Mouse (Mus musculus) embryonic facial prominence, embryonic 11.5 days (tissue): ENCODE results near the gene Mt4. TPM values are rescaled to one million over a fixed set of nuclear protein-coding genes. Genes with fewer than 3 reads are reported as not detected.

Experiments used
- ATAC-seq: fragments of 200-750 bp; cut with Nextera tagmentation; replicated peaks from 2 replicates; pipeline ENCODE4 v1.8.0; 2017; ENCODE audit warnings: low read depth; ENCODE audit not compliant: insufficient number of reproducible peaks, low FRiP score, low TSS enrichment
- DNase-seq: peaks from one replicate; pipeline ENCODE4 v3.0.0-alpha.2; 2015; ENCODE audit warnings: low spot score
- H3K27ac ChIP-seq: fragments of 300-500 bp; sonication (generic); replicated peaks from 2 replicates; pipeline ENCODE4 v1.5.1; 2014; ENCODE audit warnings: mild to moderate bottlenecking, low read depth, low read length, control low read depth
- H3K27me3 ChIP-seq: fragments of 300-500 bp; sonication (generic); 2 replicates; pipeline ENCODE4 v1.6.1; 2014; ENCODE audit warnings: mild to moderate bottlenecking, low read length, moderate library complexity, mixed read lengths; ENCODE audit not compliant: control insufficient read depth, insufficient read depth
- H3K36me3 ChIP-seq: fragments of 300-500 bp; sonication (generic); replicated peaks from 2 replicates; pipeline ENCODE4 v1.6.1; 2014; ENCODE audit warnings: low read depth, mild to moderate bottlenecking, low read length, moderate library complexity, mixed read lengths; ENCODE audit not compliant: control insufficient read depth, insufficient read depth
- H3K4me1 ChIP-seq: fragments of 300-500 bp; sonication (generic); 2 replicates; pipeline ENCODE4 v1.6.1; 2014; ENCODE audit warnings: low read length, mixed read lengths; ENCODE audit not compliant: control insufficient read depth, insufficient read depth
- H3K4me2 ChIP-seq: fragments of 300-500 bp; sonication (generic); 2 replicates; pipeline ENCODE4 v1.6.1; 2014; ENCODE audit warnings: low read depth, mild to moderate bottlenecking, control low read depth, low read length, moderate library complexity
- H3K4me3 ChIP-seq: fragments of 300-500 bp; sonication (generic); 2 replicates; pipeline ENCODE4 v1.5.1; 2014; ENCODE audit warnings: low read depth, low read length, control low read depth
- H3K9ac ChIP-seq: fragments of 300-500 bp; sonication (generic); replicated peaks from 2 replicates; pipeline ENCODE4 v1.6.1; 2014; ENCODE audit warnings: mild to moderate bottlenecking, control low read depth, low read length
- H3K9me3 ChIP-seq: fragments of 300-500 bp; sonication (generic); replicated peaks from 2 replicates; pipeline ENCODE4 v1.6.1; 2016; ENCODE audit warnings: mild to moderate bottlenecking, low read length, inconsistent platforms, mixed read lengths; ENCODE audit not compliant: control insufficient read depth
- WGBS: fragments of 180-500 bp; shearing (Covaris S2); extraction: QIAGEN DNeasy Blood & Tissue Kit; methylation state at CpG from one replicate; pipeline ENCODE4 v1.1.7; 2014; 5-methylcytosine and 5-hydroxymethylcytosine counted together
- polyA plus RNA-seq: library from polyadenylated mRNA; unstranded; fragments of >200 nt; fragmentation: Nextera tagmentation; extraction: Ambion mirVana; gene quantifications from 2 replicates; pipeline ENCODE4 v1.2.1, GENCODE M21; 2014

Gene Mt4
- polyA plus RNA-seq, 1 experiment from 2014 or later = not detected

DNA sequence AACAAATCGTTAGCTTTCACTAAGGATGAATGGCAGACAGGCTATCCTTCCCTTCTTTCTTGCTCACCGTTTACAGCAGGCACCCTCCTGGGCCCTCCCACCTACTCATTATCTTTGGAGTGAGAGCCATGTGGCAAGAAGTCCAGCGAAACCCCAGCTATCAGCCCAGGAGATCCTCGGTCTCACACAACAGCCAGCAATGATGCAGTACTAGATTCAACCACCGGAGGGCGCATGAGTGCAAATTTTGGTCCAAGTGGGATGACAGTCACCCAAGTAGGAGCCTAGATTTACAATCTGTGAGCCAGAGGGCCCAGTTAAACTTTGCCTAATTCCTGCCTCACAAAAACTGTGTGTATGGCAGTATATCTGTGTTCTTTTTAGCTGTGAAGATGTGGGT lies 30.2 kb downstream of the Mt4 start:
- DNase-seq = peak; percentile 92
- H3K27ac ChIP-seq = no peak overlapping the region
- no peaks in the 10 kb centered on the region for H3K36me3 ChIP-seq
- 5% methylated on average over 6 of the region's 6 CpGs for WGBS
- no peak for ATAC-seq
- H3K9ac ChIP-seq = no peak overlapping the region
- H3K27me3 ChIP-seq = peaks cover 13% of the 10 kb centered on the region
- no peaks in the 10 kb centered on the region for H3K9me3 ChIP-seq
- peaks cover 2% of the 10 kb centered on the region; the same call in 1 of the 2 replicates for H3K4me1 ChIP-seq
- no peak overlapping the region for H3K4me2 ChIP-seq
- H3K4me3 ChIP-seq = no peak overlapping the region

DNA sequence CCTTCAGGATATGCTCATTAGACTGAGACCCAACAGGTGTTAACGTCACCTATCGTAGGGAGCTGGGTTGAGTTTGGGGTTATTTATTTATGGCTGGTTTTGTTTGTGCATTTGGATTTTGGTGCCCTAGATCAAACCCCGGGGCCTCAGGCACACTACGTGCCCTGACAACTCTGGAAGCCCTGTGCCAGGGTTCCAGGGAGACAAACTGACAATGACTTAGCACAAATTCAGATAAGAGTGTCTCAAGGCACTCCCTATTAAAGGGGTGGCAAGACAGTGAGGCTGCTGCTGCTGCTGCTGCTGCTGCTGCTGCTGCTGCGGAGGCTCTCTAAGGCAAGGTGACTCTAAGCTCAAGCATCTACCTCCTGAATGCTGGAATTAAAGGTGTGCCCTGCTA lies 32.5 kb downstream of the Mt4 start:
- peaks cover 6% of the 10 kb centered on the region for H3K4me1 ChIP-seq
- H3K4me3 ChIP-seq = no peak overlapping the region
- no peak for ATAC-seq
- no peaks in the 10 kb centered on the region for H3K9me3 ChIP-seq
- peaks cover 30% of the 10 kb centered on the region for H3K27me3 ChIP-seq
- no peak overlapping the region for H3K27ac ChIP-seq
- H3K9ac ChIP-seq = no peak overlapping the region
- no peak for DNase-seq
- 88% methylated on average over 5 of the region's 5 CpGs for WGBS
- no peak overlapping the region for H3K4me2 ChIP-seq
- no peaks in the 10 kb centered on the region for H3K36me3 ChIP-seq

DNA sequence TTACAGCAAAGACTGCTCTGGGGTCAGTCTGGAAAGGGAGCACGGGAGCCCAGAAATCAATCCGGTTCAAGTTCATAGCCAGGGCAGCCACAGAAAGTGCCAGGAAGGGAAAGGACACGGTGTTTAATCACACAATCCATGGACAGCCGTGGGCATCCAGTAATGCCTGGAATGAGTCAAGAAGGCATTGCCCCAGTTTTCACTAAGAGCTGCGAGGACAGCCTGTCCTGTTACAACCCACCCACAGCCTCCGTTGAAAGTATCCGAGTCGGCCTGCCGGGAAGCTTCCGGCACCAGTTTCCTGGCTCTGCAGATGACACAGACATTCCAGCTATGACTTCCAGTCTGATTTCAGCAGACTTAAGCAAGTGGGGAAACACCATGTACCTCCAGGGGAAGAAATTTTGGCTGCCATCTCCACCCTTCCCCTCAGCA lies 34.3 kb downstream of the Mt4 start:
- H3K4me3 ChIP-seq = no peak overlapping the region
- no peak overlapping the region; the same call in 1 of the 2 replicates for H3K4me2 ChIP-seq
- ATAC-seq (no peak), DNase-seq (no peak)
- H3K4me1 ChIP-seq = peaks cover 6% of the 10 kb centered on the region
- WGBS = 40% methylated on average over 10 of the region's 10 CpGs
- no peaks in the 10 kb centered on the region for H3K9me3 ChIP-seq
- H3K27ac ChIP-seq = no peak overlapping the region
- H3K9ac ChIP-seq = no peak overlapping the region
- H3K36me3 ChIP-seq = no peaks in the 10 kb centered on the region
- H3K27me3 ChIP-seq = peaks cover 33% of the 10 kb centered on the region

DNA sequence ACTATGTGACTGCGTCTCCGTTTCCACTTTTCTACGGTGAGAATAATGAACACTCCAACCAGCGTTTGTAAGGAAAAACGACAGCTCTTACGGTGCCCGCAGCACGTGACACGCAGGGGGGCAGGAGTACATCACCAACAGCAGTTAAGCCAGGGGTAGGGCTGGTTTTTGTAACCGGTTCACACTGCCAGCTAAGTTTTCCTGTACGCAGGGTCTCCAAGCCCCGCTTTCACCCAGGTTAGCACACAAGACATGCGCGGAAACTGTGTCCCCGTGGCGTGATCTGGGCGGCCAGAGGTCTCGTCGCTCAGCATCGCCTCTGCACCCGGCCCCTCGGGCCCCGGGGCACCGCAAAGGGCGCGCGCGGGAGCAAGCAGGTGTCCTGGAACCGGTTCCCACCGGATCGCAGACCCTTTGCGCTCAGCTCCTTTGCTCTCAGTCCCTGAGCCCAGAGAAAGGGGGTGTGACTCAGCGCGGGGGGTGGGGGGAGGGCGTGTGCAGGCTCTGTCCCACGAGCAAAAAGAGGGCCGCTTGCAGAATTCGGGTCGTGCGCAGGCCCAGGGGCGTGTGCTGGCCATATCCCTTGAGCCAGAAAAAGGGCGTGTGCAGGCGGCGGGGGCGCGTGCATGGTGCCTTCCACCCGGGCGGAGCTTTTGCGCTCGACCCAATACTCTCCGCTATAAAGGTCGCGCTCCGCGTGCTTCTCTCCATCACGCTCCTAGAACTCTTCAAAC lies 35.2 kb downstream of the Mt4 start, which contains the start of gene Mt2:
TSS of gene Mt2 (plus strand) at position 590 of the 734 bp plus-strand sequence.
- peak; percentile 60 for DNase-seq
- H3K27ac ChIP-seq = no peak within 1 kb of the TSS
- no peaks in the 10 kb centered on the region for H3K9me3 ChIP-seq
- H3K27me3 ChIP-seq = peaks cover 35% of the 10 kb centered on the region
- H3K4me2 ChIP-seq = peak within 1 kb of the TSS; percentile 82
- H3K36me3 ChIP-seq = no peaks in the 10 kb centered on the region
- 0 out of 2 replicates have a peak, but pooled peaks have one; percentile 32 for ATAC-seq
- WGBS = under 1% methylated on average over 56 of the region's 56 CpGs
- peaks cover 6% of the 10 kb centered on the region for H3K4me1 ChIP-seq
- peak within 1 kb of the TSS; percentile 37; the same call in 1 of the 2 replicates for H3K9ac ChIP-seq
- peak within 1 kb of the TSS; percentile 42 for H3K4me3 ChIP-seq

DNA sequence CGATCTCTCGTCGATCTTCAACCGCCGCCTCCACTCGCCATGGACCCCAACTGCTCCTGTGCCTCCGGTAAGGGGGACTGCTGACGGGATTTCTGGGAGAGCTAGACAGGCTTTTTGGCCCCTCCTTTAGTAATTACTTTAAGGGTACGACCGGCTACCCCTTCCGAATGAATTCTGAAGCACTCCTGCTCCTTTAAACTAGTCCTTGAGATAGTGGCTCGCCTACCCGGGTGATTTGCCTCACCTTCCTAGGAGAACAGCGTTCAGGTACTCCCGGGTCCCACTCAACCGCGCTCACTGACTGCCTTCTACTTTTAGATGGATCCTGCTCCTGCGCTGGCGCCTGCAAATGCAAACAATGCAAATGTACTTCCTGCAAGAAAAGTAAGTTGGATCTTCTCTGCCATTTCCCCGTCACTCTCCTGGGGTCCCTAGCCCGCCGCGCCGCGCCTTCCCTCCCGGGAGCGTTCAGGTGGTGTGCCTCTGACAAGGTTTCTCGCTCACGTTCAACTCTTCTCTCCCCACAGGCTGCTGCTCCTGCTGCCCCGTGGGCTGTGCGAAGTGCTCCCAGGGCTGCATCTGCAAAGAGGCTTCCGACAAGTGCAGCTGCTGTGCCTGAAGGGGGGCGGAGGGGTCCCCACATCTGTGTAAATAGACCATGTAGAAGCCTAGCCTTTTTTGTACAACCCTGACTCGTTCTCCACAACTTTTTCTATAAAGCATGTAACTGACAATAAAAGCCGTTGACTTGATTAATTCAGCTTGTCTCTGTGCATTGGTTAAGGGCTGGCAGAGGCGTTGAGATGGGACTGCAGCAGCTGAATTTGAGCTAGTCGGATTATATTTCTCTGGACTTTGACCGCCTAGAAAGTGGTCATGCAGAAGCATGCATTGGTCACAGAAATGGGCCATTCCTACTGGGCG lies 36.1 kb downstream of the Mt4 start:
- ATAC-seq (no peak), DNase-seq (no peak)
- peaks cover 37% of the 10 kb centered on the region for H3K27me3 ChIP-seq
- peak overlapping the region; percentile 82 for H3K4me2 ChIP-seq
- H3K36me3 ChIP-seq = no peaks in the 10 kb centered on the region
- peak overlapping the region; percentile 37; the same call in 1 of the 2 replicates for H3K9ac ChIP-seq
- H3K4me1 ChIP-seq = peaks cover 6% of the 10 kb centered on the region
- H3K27ac ChIP-seq = no peak overlapping the region
- 1% methylated on average over 39 of the region's 39 CpGs for WGBS
- H3K4me3 ChIP-seq = peak overlapping the region; percentile 42
- no peaks in the 10 kb centered on the region for H3K9me3 ChIP-seq

DNA sequence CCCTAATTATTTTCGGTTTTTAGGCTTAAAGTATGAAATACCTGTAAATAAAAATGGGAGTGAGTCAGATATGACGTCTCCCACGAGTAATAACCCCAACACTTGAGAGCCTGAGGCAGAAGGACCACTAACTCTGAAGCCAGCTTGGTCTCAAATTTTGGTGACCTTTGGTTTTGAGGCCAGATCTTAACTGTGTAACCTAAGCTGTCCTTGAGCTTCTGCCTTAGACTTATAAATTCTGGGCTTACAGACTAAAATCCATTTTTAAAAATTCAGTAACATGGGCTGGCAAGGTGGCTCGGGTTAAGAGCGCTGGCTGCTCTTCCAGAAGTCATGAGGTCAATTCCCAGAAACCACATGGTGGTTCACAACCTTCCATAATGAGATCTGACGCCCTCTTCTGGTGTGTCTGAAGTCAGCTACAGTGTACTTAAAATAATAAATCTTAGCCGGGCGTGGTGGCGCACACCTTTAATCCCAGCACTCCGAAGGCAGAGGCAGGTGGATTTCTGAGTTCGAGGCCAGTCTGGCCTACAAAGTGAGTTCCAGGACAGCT lies 36.9 kb downstream of the Mt4 start:
- Histone ChIP-seq H3K4me1 (peaks cover 6% of the 10 kb centered on the region), H3K9me3 (no peaks in the 10 kb centered on the region), H3K36me3 (no peaks in the 10 kb centered on the region), H3K4me3 (no peak overlapping the region), H3K27me3 (peaks cover 46% of the 10 kb centered on the region), H3K4me2 (no peak overlapping the region; the same call in 1 of the 2 replicates), H3K27ac (no peak overlapping the region), H3K9ac (no peak overlapping the region)
- no peak for DNase-seq
- no peak for ATAC-seq
- 42% methylated on average over 11 of the region's 11 CpGs for WGBS

DNA sequence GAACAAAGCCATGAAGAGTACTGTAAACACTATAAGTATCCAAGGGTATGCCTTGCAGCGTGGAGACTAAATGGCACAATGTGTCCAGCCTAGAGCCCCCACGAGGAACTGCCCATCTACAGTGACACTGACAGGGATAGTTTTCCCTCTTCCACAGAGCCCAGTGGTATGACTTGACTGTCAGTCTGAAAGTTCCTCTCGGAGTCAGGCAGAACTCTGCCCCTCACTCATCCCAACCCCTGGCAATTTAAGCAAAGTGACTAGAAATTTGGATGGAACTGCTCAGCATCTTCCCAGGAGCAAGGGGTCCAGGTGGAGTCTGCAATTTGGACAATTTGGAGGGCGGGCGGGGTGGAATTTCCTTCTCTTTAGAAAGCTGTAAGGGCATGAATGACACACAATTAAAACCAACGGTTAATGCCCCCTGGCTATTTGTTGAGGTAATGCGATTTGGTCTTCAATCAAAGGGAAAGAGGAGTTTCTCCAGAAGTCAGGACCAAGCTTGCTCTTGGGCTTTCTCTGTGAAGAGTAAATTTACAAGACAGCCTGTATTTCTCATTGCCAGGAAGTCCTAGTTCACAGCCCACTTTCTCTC lies 37.7 kb downstream of the Mt4 start:
- peaks cover 7% of the 10 kb centered on the region for H3K4me1 ChIP-seq
- ATAC-seq = no peak

More for the DNA sequence above, 37.7 kb downstream of the Mt4 start:
- Histone ChIP-seq H3K4me3 (no peak overlapping the region), H3K27ac (no peak overlapping the region), H3K9me3 (no peaks in the 10 kb centered on the region), H3K36me3 (no peaks in the 10 kb centered on the region), H3K27me3 (peaks cover 51% of the 10 kb centered on the region), H3K9ac (no peak overlapping the region), H3K4me2 (no peak overlapping the region)
- 20% methylated on average over 7 of the region's 7 CpGs for WGBS
- DNase-seq = peak; percentile 56
